Mouse (Mus musculus): ENCODE measurements around the gene Sbk1.

Sbk1 gene

GRCm38 (mm10) chr7:126338906-126339305 is 66.5 kb downstream of the Sbk1 start:
- DNase-seq (ENCODE audit: low spot score), result no peak

GRCm38 (mm10) chr7:126339521-126339971 is 67.1 kb downstream of the Sbk1 start:
- DNase-seq (ENCODE audit: low spot score), result no peak

GRCm38 (mm10) chr7:126340206-126340618 is 67.8 kb downstream of the Sbk1 start:
- no peak for DNase-seq (ENCODE audit: low spot score)

GRCm38 (mm10) chr7:126340896-126341295 is 68.5 kb downstream of the Sbk1 start:
- no peak for DNase-seq (ENCODE audit: low spot score)
